Mouse (Mus musculus) forebrain, embryonic 14.5 days (tissue): Measurements from ENCODE around the gene Gm4340. TPM values are rescaled to one million over a fixed set of nuclear protein-coding genes. Genes with fewer than 3 reads are reported as not detected.
"Not testable (repeated sequence)": the region's sequence is repeated elsewhere in the genome, so short reads cannot be mapped to it uniquely, and the experiment has no call there.

Experiments
- ATAC-seq: fragments of 200-750 bp; cut with Nextera tagmentation; 2 replicates; pipeline ENCODE4 v1.8.0; 2017; ENCODE audit warnings: mild to moderate bottlenecking, moderate library complexity
- DNase-seq: peaks from one replicate; pipeline ENCODE4 v3.0.0-alpha.2; 2015; ENCODE audit warnings: low spot score
- H3K27ac ChIP-seq: fragments of 300-500 bp; sonication (generic); 2 replicates; pipeline ENCODE4 v1.5.1; 2014; ENCODE audit warnings: low read depth, mild to moderate bottlenecking, control low read depth, low read length, moderate library complexity
- H3K27me3 ChIP-seq: fragments of 300-500 bp; sonication (generic); replicated peaks from 2 replicates; pipeline ENCODE4 v1.6.1; 2014; ENCODE audit warnings: low read length, control low read depth, mixed read lengths; ENCODE audit not compliant: control insufficient read depth, insufficient read depth
- H3K36me3 ChIP-seq: fragments of 300-500 bp; sonication (generic); 2 replicates; pipeline ENCODE4 v1.6.1; 2014; ENCODE audit warnings: low read length, control low read depth; ENCODE audit not compliant: control insufficient read depth, insufficient read depth
- H3K4me1 ChIP-seq: fragments of 300-500 bp; sonication (generic); 2 replicates; pipeline ENCODE4 v1.6.1; 2014; ENCODE audit warnings: antibody characterized with exemption, low read length, control low read depth; ENCODE audit not compliant: control insufficient read depth, insufficient read depth
- H3K4me2 ChIP-seq: fragments of 300-500 bp; sonication (generic); 2 replicates; pipeline ENCODE4 v1.6.1; 2014; ENCODE audit warnings: mild to moderate bottlenecking, control low read depth, low read length
- H3K4me3 ChIP-seq: fragments of 300-500 bp; sonication (generic); 2 replicates; pipeline ENCODE4 v1.5.1; 2014; ENCODE audit warnings: low read depth, low read length, control low read depth
- H3K9ac ChIP-seq: fragments of 300-500 bp; sonication (generic); 2 replicates; pipeline ENCODE4 v1.6.1; 2014; ENCODE audit warnings: mild to moderate bottlenecking, low read length, control low read depth, moderate library complexity
- H3K9me3 ChIP-seq: fragments of 300-500 bp; sonication (generic); replicated peaks from 2 replicates; pipeline ENCODE4 v1.6.1; 2016; ENCODE audit warnings: low read length, control low read depth, mixed read lengths; ENCODE audit not compliant: control insufficient read depth
- WGBS: fragments of 180-500 bp; shearing (Covaris S2); extraction: QIAGEN DNeasy Blood & Tissue Kit; methylation state at CpG from one replicate; pipeline ENCODE4 v1.1.7; 2014; 5-methylcytosine and 5-hydroxymethylcytosine counted together
- polyA plus RNA-seq: library from polyadenylated mRNA; unstranded; fragments of >200 nt; fragmentation: Nextera tagmentation; extraction: Ambion mirVana; gene quantifications from 2 replicates; pipeline ENCODE4 v1.2.1, GENCODE M21; 2014

Gene Gm4340
- polyA plus RNA-seq, result not detected in 2 replicates

GRCm38 (mm10) chr10:104193742-104194141 lies at the start of gene Gm4340:
TSS of gene Gm4340 (plus strand) at chr10:104194042.
- ATAC-seq, H3K27me3 ChIP-seq, H3K9me3 ChIP-seq, H3K4me1 ChIP-seq, H3K4me2 ChIP-seq, H3K9ac ChIP-seq, H3K36me3 ChIP-seq, DNase-seq, H3K4me3 ChIP-seq, H3K27ac ChIP-seq: not testable (repeated sequence)
- whole genome bisulfite sequencing, result no CpG with 5 or more reads among the region's 3 CpGs

DNA sequence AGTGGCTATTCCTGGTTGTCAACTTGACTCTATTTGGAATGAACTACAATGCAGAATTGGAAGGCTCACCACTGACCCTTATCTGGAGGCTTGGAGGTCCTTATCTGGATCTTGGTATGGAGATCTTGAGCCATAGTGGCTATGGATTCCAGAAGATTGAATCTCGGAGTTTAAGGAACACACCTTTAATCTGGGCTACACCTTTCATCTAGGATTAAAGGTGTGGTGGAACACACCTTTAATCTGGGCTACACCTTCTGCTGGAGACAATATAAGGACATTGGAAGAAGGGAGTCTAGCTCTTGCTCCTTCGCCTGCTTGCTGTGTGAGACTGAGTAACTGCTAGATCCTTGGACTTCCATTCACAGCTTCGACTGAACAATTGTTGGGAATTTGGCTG lies 42.6 kb upstream of the Gm4340 start, which contains the start of gene Gm6763:
Gene Gm6763, plus strand, starts transcription at position 301 of the 400 bp plus-strand sequence.
- H3K27me3 ChIP-seq, DNase-seq, H3K9me3 ChIP-seq, H3K4me3 ChIP-seq, H3K27ac ChIP-seq, H3K9ac ChIP-seq, ATAC-seq, H3K36me3 ChIP-seq, H3K4me2 ChIP-seq, H3K4me1 ChIP-seq: not testable (repeated sequence)
- WGBS, result no CpG with 5 or more reads among the region's 3 CpGs

DNA sequence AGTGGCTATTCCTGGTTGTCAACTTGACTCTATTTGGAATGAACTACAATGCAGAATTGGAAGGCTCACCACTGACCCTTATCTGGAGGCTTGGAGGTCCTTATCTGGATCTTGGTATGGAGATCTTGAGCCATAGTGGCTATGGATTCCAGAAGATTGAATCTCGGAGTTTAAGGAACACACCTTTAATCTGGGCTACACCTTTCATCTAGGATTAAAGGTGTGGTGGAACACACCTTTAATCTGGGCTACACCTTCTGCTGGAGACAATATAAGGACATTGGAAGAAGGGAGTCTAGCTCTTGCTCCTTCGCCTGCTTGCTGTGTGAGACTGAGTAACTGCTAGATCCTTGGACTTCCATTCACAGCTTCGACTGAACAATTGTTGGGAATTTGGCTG lies 34.1 kb upstream of the Gm4340 start, which contains the start of gene Gm8764:
Gene Gm8764, plus strand, starts transcription at position 301 of the 400 bp plus-strand sequence.
- not testable (repeated sequence) for H3K4me1 ChIP-seq, DNase-seq, H3K27me3 ChIP-seq, H3K9me3 ChIP-seq, H3K4me3 ChIP-seq, H3K4me2 ChIP-seq, H3K9ac ChIP-seq, H3K27ac ChIP-seq, H3K36me3 ChIP-seq, ATAC-seq
- WGBS, result no CpG with 5 or more reads among the region's 3 CpGs

DNA sequence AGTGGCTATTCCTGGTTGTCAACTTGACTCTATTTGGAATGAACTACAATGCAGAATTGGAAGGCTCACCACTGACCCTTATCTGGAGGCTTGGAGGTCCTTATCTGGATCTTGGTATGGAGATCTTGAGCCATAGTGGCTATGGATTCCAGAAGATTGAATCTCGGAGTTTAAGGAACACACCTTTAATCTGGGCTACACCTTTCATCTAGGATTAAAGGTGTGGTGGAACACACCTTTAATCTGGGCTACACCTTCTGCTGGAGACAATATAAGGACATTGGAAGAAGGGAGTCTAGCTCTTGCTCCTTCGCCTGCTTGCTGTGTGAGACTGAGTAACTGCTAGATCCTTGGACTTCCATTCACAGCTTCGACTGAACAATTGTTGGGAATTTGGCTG lies 25.6 kb upstream of the Gm4340 start, which contains the start of gene Gm21304:
Gene Gm21304, plus strand, starts transcription at position 301 of the 400 bp plus-strand sequence.
- not testable (repeated sequence) for ATAC-seq, H3K4me1 ChIP-seq, H3K27ac ChIP-seq, H3K9me3 ChIP-seq, H3K9ac ChIP-seq, DNase-seq, H3K4me2 ChIP-seq, H3K36me3 ChIP-seq, H3K27me3 ChIP-seq, H3K4me3 ChIP-seq
- no CpG with 5 or more reads among the region's 3 CpGs for WGBS

GRCm38 (mm10) chr10:104176724-104177123 lies 17.1 kb upstream of the Gm4340 start, which contains the start of gene Gm21312:
TSS of gene Gm21312 (plus strand) at chr10:104177024.
- not testable (repeated sequence) for H3K9me3 ChIP-seq, H3K27ac ChIP-seq, H3K4me2 ChIP-seq, H3K9ac ChIP-seq, DNase-seq, H3K4me1 ChIP-seq, ATAC-seq, H3K27me3 ChIP-seq, H3K4me3 ChIP-seq, H3K36me3 ChIP-seq
- no CpG with 5 or more reads among the region's 3 CpGs for WGBS

- WGBS, result no CpG with 5 or more reads among the region's 3 CpGs
These were observed 8.6 kb upstream of the Gm4340 start, which contains the start of gene Gm20765 for GRCm38 (mm10) chr10:104185233-104185632. TSS of gene Gm20765 (plus strand) at chr10:104185533.

DNA sequence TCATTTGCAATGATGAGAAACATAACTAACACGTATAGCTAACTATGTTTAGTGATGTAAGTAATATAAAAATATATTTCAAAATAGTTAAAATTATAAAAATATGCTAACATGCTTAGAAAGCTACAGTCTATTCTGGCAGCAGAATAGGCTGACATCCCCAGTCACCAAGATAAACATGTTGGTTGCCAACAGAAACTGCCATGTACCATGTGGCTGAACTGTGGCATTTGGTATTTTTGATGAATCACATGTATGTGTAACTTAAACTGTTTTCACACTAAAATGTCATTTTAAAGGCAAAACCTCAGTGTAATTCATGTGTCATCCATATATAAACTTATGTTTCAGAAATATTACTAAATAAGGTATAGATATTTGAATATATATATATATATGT lies 15.8 kb downstream of the Gm4340 start:
- Histone ChIP-seq H3K27ac (no peak overlapping the region), H3K4me2 (no peak overlapping the region), H3K9me3 (no peaks in the 10 kb centered on the region), H3K4me1 (no peaks in the 10 kb centered on the region), H3K36me3 (no peaks in the 10 kb centered on the region), H3K9ac (no peak overlapping the region), H3K27me3 (no peaks in the 10 kb centered on the region), H3K4me3 (no peak overlapping the region)
- 76% methylated on average over 1 of the region's 1 CpGs for WGBS
- ATAC-seq (no peak; the same call in 1 of the 2 replicates), DNase-seq (peak; percentile 42)

More at GRCm38 (mm10) chr10:104185233-104185632, 8.6 kb upstream of the Gm4340 start, which contains the start of gene Gm20765:
- H3K9ac ChIP-seq, H3K4me2 ChIP-seq, H3K4me3 ChIP-seq, DNase-seq, H3K27ac ChIP-seq, H3K4me1 ChIP-seq, H3K9me3 ChIP-seq, ATAC-seq, H3K36me3 ChIP-seq, H3K27me3 ChIP-seq: not testable (repeated sequence)

- H3K4me1 ChIP-seq, result no peaks in the 10 kb centered on the region
- no peak overlapping the region for H3K4me2 ChIP-seq
- H3K9me3 ChIP-seq, result no peaks in the 10 kb centered on the region
- H3K27ac ChIP-seq, result no peak overlapping the region
- H3K4me3 ChIP-seq, result no peak overlapping the region
- no peaks in the 10 kb centered on the region for H3K27me3 ChIP-seq
- DNase-seq, result peak; percentile 28
- 67% methylated on average over 3 of the region's 3 CpGs for WGBS
- no peaks in the 10 kb centered on the region for H3K36me3 ChIP-seq
- ATAC-seq, result no peak
- H3K9ac ChIP-seq, result no peak overlapping the region
These were observed 16.6 kb downstream of the Gm4340 start for GRCm38 (mm10) chr10:104210268-104210990.

- no peak overlapping the region for H3K9ac ChIP-seq
- H3K4me3 ChIP-seq, result no peak overlapping the region
- no peaks in the 10 kb centered on the region for H3K27me3 ChIP-seq
- no peaks in the 10 kb centered on the region for H3K9me3 ChIP-seq
- no peaks in the 10 kb centered on the region for H3K36me3 ChIP-seq
- no peak overlapping the region for H3K27ac ChIP-seq
- ATAC-seq (no peak), DNase-seq (no peak)
- H3K4me1 ChIP-seq, result no peaks in the 10 kb centered on the region
- WGBS, result 82% methylated on average over 5 of the region's 5 CpGs
- no peak overlapping the region for H3K4me2 ChIP-seq
These were observed 20.7 kb downstream of the Gm4340 start for GRCm38 (mm10) chr10:104214527-104214926.
